ENCODE assay signal across 8 mouse cellular contexts in genomic region chr17:35186681-35187080, GRCm38 (mm10). TPM values are rescaled to one million over a fixed set of nuclear protein-coding genes. Genes with fewer than 3 reads are reported as not detected.
DNase-seq lines count a peak whose midpoint lies in the region; ATAC-seq lines count a peak whose summit lies in the region.

No protein-coding gene starts in this region.

- peak overlapping the region; percentile 44 for H3K4me3 ChIP-seq in embryonic facial prominence, embryonic 13.5 days
- peak overlapping the region; percentile 41; the same call in 1 of the 2 replicates for H3K4me3 ChIP-seq in intestine, embryonic 14.5 days (ENCODE audit: low read depth, low read length)
- H3K4me3 ChIP-seq in megakaryocyte, embryonic 14.5 days (replicated peaks), result peak overlapping the region; percentile 90

- H3K9me3 ChIP-seq in embryonic facial prominence, embryonic 13.5 days, result no peaks in the 10 kb centered on the region
- no peaks in the 10 kb centered on the region for H3K9me3 ChIP-seq in intestine, embryonic 14.5 days (ENCODE audit: control insufficient read depth, low read length)
- no peaks in the 10 kb centered on the region for H3K9me3 ChIP-seq in megakaryocyte, embryonic 14.5 days

- DNase-seq in kidney, postnatal 10 days, result peak; percentile 48
- no peak for DNase-seq in kidney, adult 9 months
- DNase-seq in intestine, embryonic 14.5 days (ENCODE audit: low spot score), result peak; percentile 74
- peak; percentile 64 to 75 for DNase-seq in spleen, postnatal 4 days (ENCODE audit: low spot score in 2 of 2)
- DNase-seq in gastrocnemius, postnatal 4 days (ENCODE audit: low spot score in 2 of 2), result no peak
- no peak for DNase-seq in cerebellum, adult 11-12 months

- under 1% methylated on average over 4 of the region's 4 CpGs for WGBS in embryonic facial prominence, embryonic 13.5 days
- 0% methylated on average over 4 of the region's 4 CpGs for WGBS in intestine, embryonic 14.5 days

- no peak; the same call in 1 of the 2 replicates for ATAC-seq in embryonic facial prominence, embryonic 13.5 days (ENCODE audit: insufficient number of reproducible peaks, insufficient read depth, low FRiP score, low TSS enrichment, low read depth)
- peak; percentile 40 for ATAC-seq in intestine, embryonic 14.5 days (replicated peaks; ENCODE audit: low FRiP score, low TSS enrichment, low read depth)

- H3K27ac ChIP-seq in embryonic facial prominence, embryonic 13.5 days, result peak overlapping the region; percentile 84
- H3K27ac ChIP-seq in intestine, embryonic 14.5 days (ENCODE audit: low read depth), result peak overlapping the region; percentile 78

- H3K27me3 ChIP-seq in embryonic facial prominence, embryonic 13.5 days, result no peaks in the 10 kb centered on the region
- no peaks in the 10 kb centered on the region for H3K27me3 ChIP-seq in intestine, embryonic 14.5 days (replicated peaks; ENCODE audit: control insufficient read depth, insufficient read depth, low read length)
- H3K27me3 ChIP-seq in megakaryocyte, embryonic 14.5 days (replicated peaks), result no peaks in the 10 kb centered on the region

- H3K9ac ChIP-seq in embryonic facial prominence, embryonic 13.5 days, result no peak overlapping the region
- no peak overlapping the region for H3K9ac ChIP-seq in intestine, embryonic 14.5 days (ENCODE audit: low read length)

- H3K4me2 ChIP-seq in embryonic facial prominence, embryonic 13.5 days, result peak overlapping the region; percentile 60
- peak overlapping the region; percentile 62 for H3K4me2 ChIP-seq in intestine, embryonic 14.5 days (ENCODE audit: low read length)

- H3K4me1 ChIP-seq in embryonic facial prominence, embryonic 13.5 days, result peaks cover 9% of the 10 kb centered on the region
- peaks cover 5% of the 10 kb centered on the region for H3K4me1 ChIP-seq in intestine, embryonic 14.5 days (replicated peaks; ENCODE audit: control insufficient read depth, insufficient read depth, low read length)
- H3K4me1 ChIP-seq in megakaryocyte, embryonic 14.5 days, result peaks cover 74% of the 10 kb centered on the region

- H3K36me3 ChIP-seq in embryonic facial prominence, embryonic 13.5 days, result no peaks in the 10 kb centered on the region
- no peaks in the 10 kb centered on the region for H3K36me3 ChIP-seq in intestine, embryonic 14.5 days (ENCODE audit: control insufficient read depth, insufficient read depth, low read length)
- peaks cover 24% of the 10 kb centered on the region for H3K36me3 ChIP-seq in megakaryocyte, embryonic 14.5 days (replicated peaks; ENCODE audit: low read length)

RNA-seq across cellular contexts. Expression of gene Lst1, which starts 1.6 kb away (rescaled TPM):
- 13.1 and 16.1 TPM in 2 replicates for polyA plus RNA-seq in embryonic facial prominence, embryonic 13.5 days (2015; fragmentation: Nextera tagmentation; extraction: Ambion mirVana)
- polyA plus RNA-seq in intestine, embryonic 14.5 days (2014; fragmentation: Nextera tagmentation; extraction: Ambion mirVana), result 16.9 and 19.1 TPM in 2 replicates
- polyA plus RNA-seq in megakaryocyte, embryonic 14.5 days (2012; ENCODE audit: insufficient read depth, low replicate concordance), result 5.9 and 24.8 TPM in 2 replicates
- total RNA-seq in gastrocnemius, postnatal 4 days (2021), result 10 to 100 TPM in 1 of 2 experiments, 1 to 10 TPM in 1; 7.7 to 11.1 TPM

RNA-seq across cellular contexts. Expression of gene Ltb, which starts 7.6 kb away (rescaled TPM):
- 1.8 and 2.1 TPM in 2 replicates for polyA plus RNA-seq in embryonic facial prominence, embryonic 13.5 days (2015; fragmentation: Nextera tagmentation; extraction: Ambion mirVana)
- polyA plus RNA-seq in intestine, embryonic 14.5 days (2014; fragmentation: Nextera tagmentation; extraction: Ambion mirVana), result 1.1 and 1.5 TPM in 2 replicates
- polyA plus RNA-seq in megakaryocyte, embryonic 14.5 days (2012; ENCODE audit: insufficient read depth, low replicate concordance), result 12.1 TPM in 1 of 2 replicates, not detected in the other
- total RNA-seq in gastrocnemius, postnatal 4 days (2021), result under 1 TPM; 0.74 to 0.78 TPM

RNA-seq across cellular contexts. Expression of gene Aif1, which starts 10.8 kb away (rescaled TPM):
- polyA plus RNA-seq in embryonic facial prominence, embryonic 13.5 days (2015; fragmentation: Nextera tagmentation; extraction: Ambion mirVana), result 8.1 and 9.8 TPM in 2 replicates
- 15.4 and 17.5 TPM in 2 replicates for polyA plus RNA-seq in intestine, embryonic 14.5 days (2014; fragmentation: Nextera tagmentation; extraction: Ambion mirVana)
- polyA plus RNA-seq in megakaryocyte, embryonic 14.5 days (2012; ENCODE audit: insufficient read depth, low replicate concordance), result 2.5 and 22.3 TPM in 2 replicates
- total RNA-seq in gastrocnemius, postnatal 4 days (2021), result 1 to 10 TPM; 6.0 to 6.3 TPM

RNA-seq across cellular contexts. Expression of gene Tnf, which starts 15.1 kb away (rescaled TPM):
- 0.37 TPM in 1 of 2 replicates, not detected in the other for polyA plus RNA-seq in embryonic facial prominence, embryonic 13.5 days (2015; fragmentation: Nextera tagmentation; extraction: Ambion mirVana)
- 0.12 and 0.28 TPM in 2 replicates for polyA plus RNA-seq in intestine, embryonic 14.5 days (2014; fragmentation: Nextera tagmentation; extraction: Ambion mirVana)
- 2.9 and 3.5 TPM in 2 replicates for polyA plus RNA-seq in megakaryocyte, embryonic 14.5 days (2012; ENCODE audit: insufficient read depth, low replicate concordance)
- total RNA-seq in gastrocnemius, postnatal 4 days (2021), result 1 to 10 TPM; 1.1 to 1.7 TPM

RNA-seq across cellular contexts. Expression of gene Lta, which starts 18.5 kb away (rescaled TPM):
- 0.24 TPM in 1 of 2 replicates, not detected in the other for polyA plus RNA-seq in embryonic facial prominence, embryonic 13.5 days (2015; fragmentation: Nextera tagmentation; extraction: Ambion mirVana)
- 0.81 and 0.85 TPM in 2 replicates for polyA plus RNA-seq in intestine, embryonic 14.5 days (2014; fragmentation: Nextera tagmentation; extraction: Ambion mirVana)
- polyA plus RNA-seq in megakaryocyte, embryonic 14.5 days (2012; ENCODE audit: insufficient read depth, low replicate concordance), result 0.85 TPM in 1 of 2 replicates, not detected in the other
- under 1 TPM; 0.31 to 0.32 TPM for total RNA-seq in gastrocnemius, postnatal 4 days (2021)

Comparison
In these comparisons a context has a peak if more than half of its experiments do, and no peak if none do; other contexts are left out.
1. DNase-seq: peak in kidney, postnatal 10 days (single experiment), intestine, embryonic 14.5 days (single experiment) and spleen, postnatal 4 days (2 of 2); none in kidney, adult 9 months (single experiment), gastrocnemius, postnatal 4 days (0 of 2) and cerebellum, adult 11-12 months (single experiment).
2. Peak in every context shown above with its lines, with median percentiles within 50 percentile points of each other: H3K4me3 ChIP-seq.